Mouse (Mus musculus) kidney, adult 2 months (tissue): ENCODE measurements around the gene Ago3.

Experiments
- CTCF ChIP-seq: fragments of 200-500 bp; conservative IDR thresholded peaks from 2 replicates; pipeline ENCODE4 v1.5.1; 2011; ENCODE audit warnings: low read depth, mild to moderate bottlenecking, control low read depth, low read length, moderate library complexity, mixed read lengths; ENCODE audit not compliant: insufficient read depth, insufficient read length
- POLR2A ChIP-seq: fragments of 200-500 bp; IDR thresholded peaks from one replicate; pipeline ENCODE4 v1.6.1; 2011; ENCODE audit warnings: low read depth, low read length, control low read depth

- TF ChIP-seq POLR2A (no peak), CTCF (no peak)
Measured at GRCm38 (mm10) chr4:126287302-126287995, 141.9 kb downstream of the Ago3 start.
